Mouse (Mus musculus) E14TG2a.4 (cell line): ENCODE data around the gene Sqstm1.

Experiments
- H3K27me3 ChIP-seq: 2 replicates; pipeline ENCODE4 v1.6.1; 2014; ENCODE audit warnings: low read length, control low read depth; ENCODE audit not compliant: insufficient read depth
- H3K36me3 ChIP-seq: 2 replicates; pipeline ENCODE4 v1.6.1; 2014; ENCODE audit warnings: low read length, control low read depth; ENCODE audit not compliant: insufficient read depth
- H3K4me1 ChIP-seq: replicated peaks from 2 replicates; pipeline ENCODE4 v1.6.1; 2014; ENCODE audit warnings: low read depth, low read length, control low read depth
- H3K4me3 ChIP-seq: replicated peaks from 2 replicates; pipeline ENCODE4 v1.5.1; 2014; ENCODE audit warnings: mild to moderate bottlenecking, low read length
- H3K9me3 ChIP-seq: 2 replicates; pipeline ENCODE4 v1.6.1; 2014; ENCODE audit warnings: low read length, control low read depth
- CTCF ChIP-seq: conservative IDR thresholded peaks from 2 replicates; pipeline ENCODE4 v1.5.1; 2014; ENCODE audit warnings: low read length
- NANOG ChIP-seq: IDR thresholded peaks from 2 replicates; pipeline ENCODE4 v1.6.1; 2014; ENCODE audit warnings: borderline replicate concordance, low read length, mixed read lengths
- POU5F1 ChIP-seq: IDR thresholded peaks from 2 replicates; pipeline ENCODE4 v1.6.1; 2014; ENCODE audit warnings: low read length, borderline replicate concordance

Gene Sqstm1

DNA sequence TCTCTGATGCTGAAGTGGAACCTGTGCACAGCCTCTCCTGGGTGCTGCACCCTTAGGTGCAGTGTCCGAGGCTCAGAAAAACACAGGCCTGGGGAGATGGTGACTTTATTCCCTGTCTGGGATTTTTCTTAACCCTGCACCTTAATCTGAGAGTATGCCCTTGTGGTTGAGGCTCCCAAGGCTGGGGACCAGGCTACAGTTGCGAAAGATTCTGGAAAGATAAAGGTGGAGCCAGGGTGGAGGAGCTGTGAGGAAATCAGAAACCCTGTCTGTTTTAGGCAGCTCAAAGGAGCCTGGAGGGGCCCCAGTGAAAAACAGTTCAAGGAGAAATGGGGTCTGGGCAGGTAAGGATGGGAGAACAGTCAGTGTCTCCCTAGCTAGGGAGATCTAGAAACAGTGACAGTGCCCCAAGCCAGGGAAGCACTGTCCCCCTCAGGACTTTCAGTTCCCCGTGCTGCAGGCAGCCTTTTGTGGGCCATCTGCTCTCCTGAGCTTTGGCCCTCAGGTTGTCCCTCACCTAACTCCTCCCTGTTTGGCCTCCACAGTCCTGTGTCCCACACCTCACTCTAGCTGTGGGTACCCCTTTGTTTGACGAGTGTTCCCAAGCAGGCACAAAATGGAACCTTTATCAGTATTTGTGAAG is 6.2 kb upstream of the Sqstm1 start:
- no peaks in the 10 kb centered on the region for H3K36me3 ChIP-seq
- no peaks in the 10 kb centered on the region for H3K27me3 ChIP-seq
- peak overlapping the region; percentile 41; the same call in 1 of the 2 replicates for H3K4me3 ChIP-seq
- H3K4me1 ChIP-seq = peaks cover 76% of the 10 kb centered on the region
- H3K9me3 ChIP-seq = no peaks in the 10 kb centered on the region
- TF ChIP-seq CTCF = no peak
- no peak for TF ChIP-seq POU5F1
- TF ChIP-seq NANOG = no peak

GRCm38 (mm10) chr11:50215633-50216032 is 5.0 kb upstream of the Sqstm1 start:
- Histone ChIP-seq H3K4me1 (peaks cover 87% of the 10 kb centered on the region), H3K4me3 (peak overlapping the region; percentile 41), H3K27me3 (no peaks in the 10 kb centered on the region), H3K36me3 (no peaks in the 10 kb centered on the region), H3K9me3 (no peaks in the 10 kb centered on the region)
- TF ChIP-seq POU5F1 (no peak), NANOG (no peak), CTCF (no peak)

DNA sequence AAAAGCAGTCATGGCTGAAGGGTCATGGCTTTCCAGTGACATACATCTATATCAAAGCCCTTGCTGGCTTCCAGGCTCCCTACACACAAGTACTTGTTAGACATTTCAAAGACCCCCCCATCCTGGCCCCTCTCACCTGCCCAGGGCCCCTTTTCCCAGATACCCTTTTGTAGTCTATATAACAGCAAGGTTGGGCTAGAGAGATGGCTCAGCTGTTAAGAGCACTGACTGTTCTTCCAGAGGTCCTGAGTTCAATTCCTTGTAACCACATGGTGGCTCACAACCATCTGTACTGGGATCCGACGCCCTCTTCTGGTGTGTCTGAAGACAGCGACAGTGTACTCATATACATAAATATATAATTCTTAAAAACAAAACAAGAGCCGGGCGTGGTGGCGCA is 4.0 kb upstream of the Sqstm1 start:
- TF ChIP-seq NANOG = no peak
- no peak for TF ChIP-seq CTCF
- no peak for TF ChIP-seq POU5F1
- no peaks in the 10 kb centered on the region for H3K9me3 ChIP-seq
- H3K36me3 ChIP-seq = no peaks in the 10 kb centered on the region
- H3K4me1 ChIP-seq = peaks cover 84% of the 10 kb centered on the region
- no peaks in the 10 kb centered on the region for H3K27me3 ChIP-seq
- H3K4me3 ChIP-seq = no peak overlapping the region

DNA sequence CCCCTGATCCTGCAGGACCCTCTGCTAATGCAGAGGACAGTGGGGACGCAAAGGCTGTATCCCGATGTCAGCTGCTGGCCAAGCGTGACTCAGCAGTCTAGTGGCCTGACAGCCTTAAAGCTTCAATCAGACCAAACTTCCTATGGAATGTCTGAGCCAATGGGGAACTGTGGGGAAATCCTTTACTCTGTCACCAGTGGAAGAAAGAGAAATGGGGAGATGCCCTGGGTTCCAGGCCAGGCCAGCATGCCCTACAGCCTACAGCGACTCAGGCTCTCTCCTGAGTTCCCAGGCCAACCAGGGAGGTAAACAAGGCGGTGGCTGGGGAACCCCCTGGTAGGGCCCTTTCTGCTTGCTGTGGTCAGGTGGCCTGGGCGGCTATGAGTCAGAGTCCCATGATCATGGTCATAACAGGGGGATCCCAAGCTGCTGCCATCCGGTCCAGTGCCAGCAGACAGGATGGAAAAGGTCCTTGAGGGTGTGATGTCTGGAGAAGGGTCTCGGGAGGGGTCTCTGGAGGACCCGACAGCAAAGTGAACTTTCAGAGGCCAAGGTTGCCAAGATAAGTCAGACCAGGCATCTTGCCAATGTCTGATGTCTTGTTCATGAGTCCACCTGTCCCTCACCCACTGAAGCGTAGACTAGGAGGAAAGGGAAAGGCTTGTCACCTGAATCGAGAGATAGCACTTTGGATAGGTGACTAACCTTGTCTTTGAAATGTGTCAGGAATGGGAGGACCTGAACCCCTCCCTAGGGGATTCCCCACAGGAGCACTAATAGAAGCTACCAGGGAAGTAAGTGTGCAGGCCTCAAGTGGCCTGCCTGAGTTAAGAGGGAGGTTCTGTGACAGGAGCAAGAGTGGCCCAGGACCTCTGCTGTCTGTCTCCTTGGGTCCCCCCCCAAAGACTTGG is 2.5 kb upstream of the Sqstm1 start:
- H3K4me3 ChIP-seq = peak overlapping the region; percentile 32; the same call in 1 of the 2 replicates
- H3K4me1 ChIP-seq = peaks cover 83% of the 10 kb centered on the region
- H3K27me3 ChIP-seq = no peaks in the 10 kb centered on the region
- TF ChIP-seq POU5F1 (no peak), CTCF (no peak), NANOG (no peak)
- no peaks in the 10 kb centered on the region for H3K9me3 ChIP-seq
- peaks cover 11% of the 10 kb centered on the region for H3K36me3 ChIP-seq

- H3K4me3 ChIP-seq = 0 out of 2 replicates have a peak overlapping the region, but pooled peaks have one; percentile 32
- no peak for TF ChIP-seq CTCF
- TF ChIP-seq POU5F1 = no peak
- no peak for TF ChIP-seq NANOG
- H3K9me3 ChIP-seq = no peaks in the 10 kb centered on the region
- peaks cover 20% of the 10 kb centered on the region for H3K36me3 ChIP-seq
- H3K4me1 ChIP-seq = peaks cover 83% of the 10 kb centered on the region
- H3K27me3 ChIP-seq = no peaks in the 10 kb centered on the region
Measured at GRCm38 (mm10) chr11:50212060-50212739, 1.6 kb upstream of the Sqstm1 start.

DNA sequence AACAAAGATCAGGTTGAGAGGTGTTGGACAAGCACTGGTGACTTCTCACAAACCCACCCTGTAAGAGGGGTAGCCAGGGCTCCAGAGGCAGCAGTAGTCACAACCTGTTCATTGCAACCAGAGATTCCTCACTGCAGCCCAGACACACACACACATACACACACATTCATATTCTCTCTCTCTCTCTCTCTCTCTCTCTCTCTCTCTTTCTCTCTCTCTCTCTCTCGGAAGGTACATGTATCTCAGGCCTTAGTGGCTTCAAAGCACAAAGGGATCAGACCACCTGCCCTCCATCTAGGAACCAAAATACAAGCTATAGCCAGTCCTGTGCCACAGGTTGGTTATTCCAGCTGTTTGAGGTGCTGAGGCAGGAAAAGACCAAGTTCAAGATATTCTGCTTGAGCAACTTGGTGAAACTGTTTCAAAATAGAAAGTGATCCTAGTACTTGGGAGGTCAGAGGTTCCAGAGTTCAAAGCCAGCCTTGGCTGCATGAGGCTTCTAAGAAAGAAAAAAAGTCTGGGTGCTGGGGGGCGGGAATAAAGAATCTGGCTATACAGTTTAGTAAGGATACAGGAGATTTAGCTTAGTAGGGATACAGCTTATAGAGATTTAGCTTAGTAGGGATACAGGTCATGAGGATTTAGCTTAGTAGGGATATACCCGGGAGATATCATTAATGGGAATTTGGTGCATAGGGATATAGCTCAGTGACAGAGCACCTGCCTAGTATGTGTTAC is 864 bp upstream of the Sqstm1 start:
- H3K4me3 ChIP-seq = peak overlapping the region; percentile 97
- peaks cover 78% of the 10 kb centered on the region for H3K4me1 ChIP-seq
- TF ChIP-seq CTCF (no peak), POU5F1 (no peak), NANOG (no peak)
- no peaks in the 10 kb centered on the region for H3K27me3 ChIP-seq
- peaks cover 27% of the 10 kb centered on the region for H3K36me3 ChIP-seq
- H3K9me3 ChIP-seq = no peaks in the 10 kb centered on the region

GRCm38 (mm10) chr11:50210101-50210504 is 524 bp downstream of the Sqstm1 start:
- H3K36me3 ChIP-seq = peaks cover 41% of the 10 kb centered on the region
- peak overlapping the region; percentile 97 for H3K4me3 ChIP-seq

DNA sequence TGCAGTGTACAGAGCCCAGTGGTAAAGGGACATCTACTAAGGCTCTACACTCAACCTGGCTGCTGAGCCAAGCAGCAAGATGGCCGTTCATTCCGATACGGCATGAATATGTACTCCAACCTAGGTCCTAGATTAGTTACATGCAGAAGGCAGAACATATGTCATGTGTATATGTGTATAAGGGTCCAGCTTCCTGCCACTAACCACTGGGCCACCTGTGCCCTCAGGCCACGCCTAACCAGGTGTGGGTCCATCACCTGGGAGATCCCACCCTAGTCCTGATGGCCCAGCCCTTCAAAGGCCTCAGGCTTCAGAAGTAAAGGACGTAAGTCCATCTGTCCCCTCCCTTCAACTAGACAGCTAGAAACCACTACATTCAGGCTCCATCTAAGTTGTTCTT is 2.6 kb downstream of the Sqstm1 start:
- Histone ChIP-seq H3K4me3 (no peak overlapping the region), H3K27me3 (no peaks in the 10 kb centered on the region), H3K9me3 (no peaks in the 10 kb centered on the region), H3K4me1 (peaks cover 81% of the 10 kb centered on the region), H3K36me3 (peaks cover 62% of the 10 kb centered on the region)
- TF ChIP-seq POU5F1 (no peak), NANOG (no peak), CTCF (no peak)

More at GRCm38 (mm10) chr11:50210101-50210504, 524 bp downstream of the Sqstm1 start:
- H3K4me1 ChIP-seq = peaks cover 76% of the 10 kb centered on the region
- H3K9me3 ChIP-seq = no peaks in the 10 kb centered on the region
- H3K27me3 ChIP-seq = no peaks in the 10 kb centered on the region
- TF ChIP-seq CTCF = no peak
- no peak for TF ChIP-seq NANOG
- no peak for TF ChIP-seq POU5F1
